Mouse (Mus musculus) cerebellum, adult 2 months (tissue): ENCODE data around the gene Kcnj6.

Source experiments
- CTCF ChIP-seq: fragments of 200-500 bp; IDR thresholded peaks from 2 replicates; pipeline ENCODE4 v1.5.1; 2011; ENCODE audit warnings: low read depth, mild to moderate bottlenecking, control low read depth, low read length, moderate library complexity, borderline replicate concordance; ENCODE audit not compliant: insufficient read depth
- POLR2A ChIP-seq: fragments of 200-500 bp; IDR thresholded peaks from 2 replicates; pipeline ENCODE4 v1.6.1; 2011; ENCODE audit warnings: low read length, control low read depth, borderline replicate concordance; ENCODE audit not compliant: insufficient read depth

- TF ChIP-seq POLR2A (no peak), CTCF (peak; percentile 83)
Measured at GRCm38 (mm10) chr16:94713480-94714094, 283.9 kb downstream of the Kcnj6 start.
